Mouse (Mus musculus) liver, embryonic 16.5 days (tissue): ENCODE measurements at regions not wholly inside any gene's neighbourhood (a gene's known extent, or its start where the extent isn't known, plus 50 kb on each side); places are given as distances from the start of the nearest gene placed in this dataset.

Experiments
- ATAC-seq: fragments of 200-750 bp; cut with Nextera tagmentation; 2 replicates; pipeline ENCODE4 v1.8.0; 2017; ENCODE audit warnings: low read depth, mild to moderate bottlenecking, moderate number of reproducible peaks, moderate library complexity
- H3K27ac ChIP-seq: fragments of 300-500 bp; sonication (generic); 2 replicates; pipeline ENCODE4 v1.5.1; 2014; ENCODE audit warnings: mild to moderate bottlenecking, low read length
- H3K27me3 ChIP-seq: fragments of 300-500 bp; sonication (generic); 2 replicates; pipeline ENCODE4 v1.6.1; 2014; ENCODE audit warnings: low read depth, low read length, mixed read lengths; ENCODE audit not compliant: control insufficient read depth, insufficient read depth
- H3K36me3 ChIP-seq: fragments of 300-500 bp; sonication (generic); 2 replicates; pipeline ENCODE4 v1.6.1; 2014; ENCODE audit warnings: mild to moderate bottlenecking; ENCODE audit not compliant: control insufficient read depth, insufficient read depth
- H3K4me1 ChIP-seq: fragments of 300-500 bp; sonication (generic); 2 replicates; pipeline ENCODE4 v1.6.1; 2014; ENCODE audit warnings: low read depth, low read length, mixed read lengths; ENCODE audit not compliant: control insufficient read depth
- H3K4me2 ChIP-seq: fragments of 300-500 bp; sonication (generic); 2 replicates; pipeline ENCODE4 v1.6.1; 2014; ENCODE audit warnings: low read depth, low read length, mixed read lengths
- H3K4me3 ChIP-seq: fragments of 300-500 bp; sonication (generic); 2 replicates; pipeline ENCODE4 v1.5.1; 2014; ENCODE audit warnings: low read depth, mild to moderate bottlenecking, low read length
- H3K9ac ChIP-seq: fragments of 300-500 bp; sonication (generic); 2 replicates; pipeline ENCODE4 v1.6.1; 2014; ENCODE audit warnings: low read depth, low read length
- H3K9me3 ChIP-seq: fragments of 300-500 bp; sonication (generic); replicated peaks from 2 replicates; pipeline ENCODE4 v1.6.1; 2016; ENCODE audit warnings: low read length; ENCODE audit not compliant: control insufficient read depth
- WGBS: fragments of 180-500 bp; shearing (Covaris S2); extraction: QIAGEN DNeasy Blood & Tissue Kit; methylation state at CpG from one replicate; pipeline ENCODE4 v1.1.7; 2014; ENCODE audit not compliant: insufficient replicate concordance; 5-methylcytosine and 5-hydroxymethylcytosine counted together

DNA sequence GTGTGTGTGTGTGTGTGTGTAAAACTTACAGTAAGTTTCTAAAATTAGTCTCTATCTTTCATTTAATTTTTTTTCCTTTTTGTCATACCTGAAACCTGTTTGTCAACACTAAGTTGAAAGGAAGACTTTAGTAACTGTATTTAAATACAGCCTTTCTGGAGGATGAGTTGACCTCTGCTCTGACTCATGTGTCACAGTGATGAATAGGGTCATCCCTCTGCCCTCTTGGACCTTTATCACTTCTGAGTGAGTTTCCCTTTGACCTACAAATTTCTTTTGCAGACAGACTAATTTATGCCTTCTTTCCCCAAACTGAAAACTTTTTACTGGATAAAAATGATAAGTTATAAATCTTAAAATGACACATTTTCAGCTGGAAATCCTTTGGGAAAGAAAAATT is 1112.8 kb downstream of the Efna5 start:
- Histone ChIP-seq H3K27ac (no peak overlapping the region), H3K4me3 (no peak overlapping the region), H3K27me3 (no peaks in the 10 kb centered on the region), H3K4me1 (no peaks in the 10 kb centered on the region), H3K9ac (no peak overlapping the region), H3K4me2 (no peak overlapping the region), H3K36me3 (no peaks in the 10 kb centered on the region), H3K9me3 (no peaks in the 10 kb centered on the region)
- no peak for ATAC-seq

DNA sequence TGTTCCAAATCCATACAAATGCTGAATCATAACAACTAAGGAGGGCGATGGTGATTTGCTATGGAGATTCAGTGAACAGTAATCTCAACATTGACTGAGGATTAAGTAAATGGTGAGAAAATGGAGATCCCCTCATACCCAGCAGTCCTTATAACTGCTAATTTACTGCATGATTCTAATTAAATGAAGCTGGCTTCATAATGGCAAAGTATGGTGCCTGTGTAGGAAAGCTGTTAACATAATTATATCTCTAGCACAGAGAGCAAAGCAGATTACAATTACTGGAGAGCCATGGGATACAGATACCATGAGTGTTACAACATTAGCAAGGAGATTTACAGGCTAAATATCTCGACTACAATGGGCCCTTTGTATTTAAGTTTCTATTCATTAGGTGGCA is 1116.0 kb downstream of the Efna5 start:
- Histone ChIP-seq H3K4me3 (no peak overlapping the region), H3K9me3 (no peaks in the 10 kb centered on the region), H3K36me3 (no peaks in the 10 kb centered on the region), H3K4me1 (no peaks in the 10 kb centered on the region), H3K4me2 (no peak overlapping the region), H3K9ac (no peak overlapping the region), H3K27me3 (no peaks in the 10 kb centered on the region), H3K27ac (no peak overlapping the region)
- WGBS, result 42% methylated on average over 2 of the region's 2 CpGs
- ATAC-seq, result no peak
